Comparison of ENCODE assay signal across 11 mouse cellular contexts in genomic region chr11:61397423-61398043, GRCm38 (mm10). TPM values are rescaled to one million over a fixed set of nuclear protein-coding genes. Genes with fewer than 3 reads are reported as not detected.
"Had no signal": no experiment of that assay in that cellular context is flagged by ENCODE, and none has a peak within 500 bp of the region (broad histone marks: within the 10 kb centered on the region; RNA-seq: fewer than 3 reads in every experiment).

No protein-coding gene starts in this region.

RNA-seq across cellular contexts. Expression of gene Slc47a1, which starts 19.4 kb away (rescaled TPM):
- total RNA-seq: neutrophil, adult 5-6 weeks had no signal
- polyA plus RNA-seq: neural tube, embryonic 13.5 days; neural tube, embryonic 14.5 days had no signal

RNA-seq across cellular contexts. Expression of gene Slc47a2, which starts 54.9 kb away (rescaled TPM):
- total RNA-seq: neutrophil, adult 5-6 weeks had no signal
- polyA plus RNA-seq: neural tube, embryonic 12.5 days; neural tube, embryonic 13.5 days; neural tube, embryonic 14.5 days; neural tube, embryonic 15.5 days; small intestine, adult 2 months; spleen, adult 2 months; stomach, embryonic 14.5 days; stomach, embryonic 15.5 days; stomach, embryonic 16.5 days had no signal

RNA-seq across cellular contexts. Expression of gene Rnf112, which starts 56.4 kb away (rescaled TPM):
- total RNA-seq: neutrophil, adult 5-6 weeks had no signal
- polyA plus RNA-seq: spleen, adult 2 months; thymus, postnatal 0 days had no signal
